Mouse (Mus musculus) mouse trophoblast stem cell (cell line): Measurements from ENCODE around the gene Suco.

Experiments used
- in situ Hi-C, 2 experiments: fragments of 300-500 bp; cut with MseI, MboI; formaldehyde crosslinking; loops; 2 replicates in 1 of 2; 3 replicates in 1 of 2; pipeline ENCODE4 v1.15.1; 2025

Suco gene

GRCm38 (mm10) chr1:161876553-161877447 lies at the start of gene Suco:
Gene Suco (minus strand): TSS chr1:161876682.
- in situ Hi-C loops = loop anchor here (5.0 to 10.0 kb wide), 2 partner anchors 88 to 91 kb away; partner anchors contain the start of gene Pigc (in 2 of the 2)

- in situ Hi-C loops = no loop called here
These were observed 48.9 kb upstream of the Suco start for GRCm38 (mm10) chr1:161925281-161925805.

GRCm38 (mm10) chr1:161924321-161924720 lies 47.8 kb upstream of the Suco start:
- in situ Hi-C loops = no loop called here

- in situ Hi-C loops = no loop called here
These were observed 45.4 kb upstream of the Suco start for GRCm38 (mm10) chr1:161921928-161922327.

- in situ Hi-C loops = no loop called here
These were observed 44.3 kb upstream of the Suco start for GRCm38 (mm10) chr1:161920475-161921454.

GRCm38 (mm10) chr1:161919594-161919993 lies 43.1 kb upstream of the Suco start:
- in situ Hi-C loops = no loop called here

- in situ Hi-C loops = no loop called here
These were observed 42.3 kb upstream of the Suco start for GRCm38 (mm10) chr1:161918682-161919372.

- in situ Hi-C loops = no loop called here
These were observed 41.5 kb upstream of the Suco start for GRCm38 (mm10) chr1:161917940-161918484.

GRCm38 (mm10) chr1:161916036-161916435 lies 39.6 kb upstream of the Suco start:
- in situ Hi-C loops = no loop called here

GRCm38 (mm10) chr1:161913648-161913984 lies 37.1 kb upstream of the Suco start:
- in situ Hi-C loops = no loop called here

- in situ Hi-C loops = no loop called here
These were observed 36.6 kb upstream of the Suco start for GRCm38 (mm10) chr1:161912940-161913647.

GRCm38 (mm10) chr1:161909074-161909473 lies 32.6 kb upstream of the Suco start:
- in situ Hi-C loops = no loop called here

GRCm38 (mm10) chr1:161907795-161908457 lies 31.4 kb upstream of the Suco start:
- in situ Hi-C loops = no loop called here

GRCm38 (mm10) chr1:161907111-161907510 lies 30.6 kb upstream of the Suco start:
- in situ Hi-C loops = no loop called here

- in situ Hi-C loops = no loop called here
These were observed 26.4 kb upstream of the Suco start for GRCm38 (mm10) chr1:161902692-161903452.

GRCm38 (mm10) chr1:161900129-161900528 lies 23.6 kb upstream of the Suco start:
- in situ Hi-C loops = no loop called here

GRCm38 (mm10) chr1:161897235-161897634 lies 20.8 kb upstream of the Suco start:
- in situ Hi-C loops = no loop called here

GRCm38 (mm10) chr1:161896130-161896529 lies 19.6 kb upstream of the Suco start:
- in situ Hi-C loops = no loop called here

GRCm38 (mm10) chr1:161895014-161895413 lies 18.5 kb upstream of the Suco start:
- in situ Hi-C loops = no loop called here
